Mouse (Mus musculus): ENCODE results near the gene Shox2.

The Shox2 gene

GRCm38 (mm10) chr3:66959972-66960371, 21.6 kb downstream of the Shox2 start:
- DNase-seq (ENCODE audit: low spot score), result no peak

DNA sequence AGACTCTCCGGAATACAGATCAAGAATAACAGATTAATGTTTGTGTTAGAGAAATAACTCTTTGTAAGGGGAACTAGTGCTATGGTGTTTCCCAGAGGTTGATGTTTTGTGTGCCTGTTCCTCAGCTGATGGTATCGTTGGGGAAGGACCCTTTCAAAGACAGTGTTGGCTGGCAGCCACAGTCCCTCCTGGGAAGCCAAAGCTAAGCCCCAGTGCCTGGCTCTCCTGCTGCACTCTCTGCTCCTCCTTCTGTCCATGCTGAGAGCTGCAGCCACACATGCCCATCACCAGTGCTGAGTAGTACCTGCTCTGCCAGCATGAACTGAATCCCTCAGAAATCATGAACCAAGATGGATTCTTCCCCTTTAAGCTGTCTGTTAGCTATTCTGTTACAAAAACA, 26.4 kb downstream of the Shox2 start:
- DNase-seq (ENCODE audit: low spot score), result no peak

- DNase-seq (ENCODE audit: low spot score), result no peak
These were observed 41.9 kb downstream of the Shox2 start for GRCm38 (mm10) chr3:66939675-66940074.

GRCm38 (mm10) chr3:66922436-66922835, 59.1 kb downstream of the Shox2 start:
- DNase-seq (ENCODE audit: low spot score), result no peak
